Mouse (Mus musculus): ENCODE results near the gene Tex14.

GRCm38 (mm10) chr11:87455573-87455972 lies 50.7 kb downstream of the Tex14 start:
- no peak for TF ChIP-seq CTCF (IDR thresholded peaks at IDR 0.05; ENCODE audit: extremely low read depth, insufficient read depth, low read length)
- no peak for TF ChIP-seq POLR2A (IDR thresholded peaks at IDR 0.05; ENCODE audit: extremely low read depth, insufficient read depth, low read length)

Measured in cortical plate, adult 2 months (tissue).